Mouse (Mus musculus) midbrain, postnatal 0 days (tissue): Measurements from ENCODE around the gene Srd5a1. TPM values are rescaled to one million over a fixed set of nuclear protein-coding genes. Genes with fewer than 3 reads are reported as not detected.

ENCODE experiments used
- ATAC-seq: fragments of 200-750 bp; cut with Nextera tagmentation; 2 replicates; pipeline ENCODE4 v1.8.0; 2017; ENCODE audit warnings: moderate number of reproducible peaks, mild to moderate bottlenecking, moderate TSS enrichment, moderate library complexity; ENCODE audit not compliant: low FRiP score
- DNase-seq: peaks from one replicate; pipeline ENCODE4 v3.0.0-alpha.2; 2015; ENCODE audit warnings: low spot score
- H3K27ac ChIP-seq: fragments of 300-500 bp; sonication (generic); 2 replicates; pipeline ENCODE4 v1.5.1; 2014; ENCODE audit warnings: low read depth, mild to moderate bottlenecking, low read length, mixed read lengths
- H3K27me3 ChIP-seq: fragments of 300-500 bp; sonication (generic); 2 replicates; pipeline ENCODE4 v1.6.1; 2014; ENCODE audit warnings: low read length, control low read depth, mixed read lengths; ENCODE audit not compliant: insufficient read depth
- H3K36me3 ChIP-seq: fragments of 300-500 bp; sonication (generic); 2 replicates; pipeline ENCODE4 v1.6.1; 2014; ENCODE audit warnings: low read length, control low read depth, mixed read lengths; ENCODE audit not compliant: insufficient read depth
- H3K4me1 ChIP-seq: fragments of 300-500 bp; sonication (generic); 2 replicates; pipeline ENCODE4 v1.6.1; 2014; ENCODE audit warnings: mild to moderate bottlenecking, control low read depth, antibody characterized with exemption, low read length, mixed read lengths; ENCODE audit not compliant: insufficient read depth
- H3K4me2 ChIP-seq: fragments of 300-500 bp; sonication (generic); 2 replicates; pipeline ENCODE4 v1.6.1; 2014; ENCODE audit warnings: low read depth, mild to moderate bottlenecking, low read length, mixed read lengths; ENCODE audit not compliant: poor library complexity, severe bottlenecking
- H3K4me3 ChIP-seq: fragments of 300-500 bp; sonication (generic); 2 replicates; pipeline ENCODE4 v1.5.1; 2014; ENCODE audit warnings: low read depth, mild to moderate bottlenecking, low read length, moderate library complexity
- H3K9ac ChIP-seq: fragments of 300-500 bp; sonication (generic); replicated peaks from 2 replicates; pipeline ENCODE4 v1.6.1; 2014; ENCODE audit warnings: mild to moderate bottlenecking, low read length, moderate library complexity, mixed read lengths; ENCODE audit not compliant: poor library complexity, severe bottlenecking
- H3K9me3 ChIP-seq: fragments of 300-500 bp; sonication (generic); 2 replicates; pipeline ENCODE4 v1.6.1; 2016; ENCODE audit warnings: low read length, control low read depth
- CTCF ChIP-seq: IDR thresholded peaks from 2 replicates; pipeline ENCODE4 v1.5.1; 2016; ENCODE audit warnings: antibody characterized with exemption, mild to moderate bottlenecking
- WGBS: fragments of 180-500 bp; shearing (Covaris S2); extraction: QIAGEN DNeasy Blood & Tissue Kit; methylation state at CpG from one replicate; pipeline ENCODE4 v1.1.7; 2014; 5-methylcytosine and 5-hydroxymethylcytosine counted together
- polyA plus RNA-seq: library from polyadenylated mRNA; unstranded; fragments of >200 nt; fragmentation: Nextera tagmentation; extraction: Ambion mirVana; gene quantifications from 2 replicates; pipeline ENCODE4 v1.2.1, GENCODE M21; 2015
- total RNA-seq: library from RNA; depleted of rRNA; stranded (reverse); fragments of >200 nt; gene quantifications from 2 replicates; pipeline ENCODE4 v1.2.3, GENCODE M21; 2014

Gene Srd5a1
- total and polyA plus RNA-seq, 2 experiments from 2014 or later = 22.9 to 36.3 TPM

DNA sequence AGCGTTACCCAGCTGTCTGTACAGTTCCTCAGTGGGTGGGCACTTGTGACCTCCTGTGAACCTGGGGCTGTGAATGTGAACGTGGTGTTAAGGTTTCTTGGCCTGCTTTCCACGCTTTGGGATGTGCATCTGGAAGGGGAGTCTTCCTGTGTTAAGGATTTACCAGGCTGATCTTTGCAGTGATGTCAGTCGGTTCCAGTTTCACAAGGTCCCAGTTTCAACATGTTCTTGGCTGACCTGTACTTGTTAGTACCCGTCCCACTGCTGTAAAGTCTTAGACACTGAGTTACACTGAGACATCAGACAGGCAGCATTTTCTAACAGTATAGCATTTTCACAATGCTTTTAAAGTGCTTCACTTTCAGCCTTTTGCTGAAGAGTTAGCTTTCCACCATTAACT is 12.6 kb upstream of the Srd5a1 start:
- Histone ChIP-seq H3K4me1 (no peaks in the 10 kb centered on the region), H3K4me3 (no peak overlapping the region), H3K9me3 (no peaks in the 10 kb centered on the region), H3K4me2 (no peak overlapping the region), H3K9ac (no peak overlapping the region), H3K27me3 (no peaks in the 10 kb centered on the region), H3K36me3 (peaks cover 56% of the 10 kb centered on the region), H3K27ac (no peak overlapping the region)
- WGBS = 86% methylated on average over 5 of the region's 5 CpGs
- no peak for ATAC-seq
- no peak for TF ChIP-seq CTCF
- no peak for DNase-seq

DNA sequence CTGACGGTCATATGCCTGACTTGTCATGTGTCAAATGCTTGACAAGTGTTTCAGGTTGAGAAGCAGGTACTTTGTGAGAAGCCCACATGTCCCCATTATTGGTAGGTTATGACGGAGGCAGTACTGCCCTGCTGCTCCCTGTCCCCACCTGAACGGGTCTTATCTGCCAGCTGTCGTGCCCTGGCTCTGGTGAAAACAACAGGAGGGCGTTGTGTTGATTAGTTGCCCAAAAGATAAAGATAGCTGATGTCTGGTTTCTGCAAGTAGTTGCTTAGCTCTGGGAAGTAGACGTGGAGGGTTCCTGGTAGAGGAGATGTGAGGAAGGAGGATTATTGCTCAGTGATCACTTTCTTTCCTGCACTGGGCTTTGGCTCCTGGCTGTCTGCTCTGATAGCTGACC is 5.5 kb upstream of the Srd5a1 start:
- DNase-seq (no peak), ATAC-seq (no peak)
- no peak overlapping the region for H3K4me2 ChIP-seq
- peaks cover 51% of the 10 kb centered on the region for H3K36me3 ChIP-seq
- WGBS = 92% methylated on average over 6 of the region's 6 CpGs
- no peaks in the 10 kb centered on the region for H3K27me3 ChIP-seq
- no peak overlapping the region for H3K4me3 ChIP-seq
- no peak for TF ChIP-seq CTCF
- H3K27ac ChIP-seq = no peak overlapping the region
- H3K4me1 ChIP-seq = no peaks in the 10 kb centered on the region
- H3K9ac ChIP-seq = no peak overlapping the region
- no peaks in the 10 kb centered on the region for H3K9me3 ChIP-seq

DNA sequence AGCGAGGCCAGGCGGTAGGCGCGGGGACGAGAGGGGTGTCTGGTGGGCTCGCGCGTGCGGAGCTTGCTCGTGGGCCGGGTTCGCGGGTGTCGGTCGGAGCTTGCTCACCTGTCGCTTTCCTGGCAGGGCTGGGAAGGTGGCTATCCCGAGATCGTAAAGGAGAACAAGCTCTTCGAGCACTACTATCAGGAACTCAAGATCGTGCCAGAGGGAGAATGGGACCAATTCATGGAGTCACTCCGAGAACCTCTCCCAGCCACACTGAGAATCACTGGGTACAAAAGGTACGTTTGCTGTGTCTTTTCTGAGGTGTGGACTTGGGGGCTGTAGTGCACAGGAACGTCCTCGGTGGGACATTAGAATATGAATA is 918 bp upstream of the Srd5a1 start:
- Histone ChIP-seq H3K9ac (peak overlapping the region; percentile 75), H3K36me3 (peaks cover 24% of the 10 kb centered on the region; the same call in 1 of the 2 replicates), H3K4me2 (peak overlapping the region; percentile 75), H3K27ac (peak overlapping the region; percentile 78), H3K27me3 (no peaks in the 10 kb centered on the region), H3K9me3 (no peaks in the 10 kb centered on the region), H3K4me3 (peak overlapping the region; percentile 86), H3K4me1 (0 out of 2 replicates have a peak, but pooled peaks cover 3% of the 10 kb centered on the region)
- peak; percentile 2 for DNase-seq
- under 1% methylated on average over 24 of the region's 24 CpGs for WGBS
- ATAC-seq = no peak
- no peak for TF ChIP-seq CTCF

DNA sequence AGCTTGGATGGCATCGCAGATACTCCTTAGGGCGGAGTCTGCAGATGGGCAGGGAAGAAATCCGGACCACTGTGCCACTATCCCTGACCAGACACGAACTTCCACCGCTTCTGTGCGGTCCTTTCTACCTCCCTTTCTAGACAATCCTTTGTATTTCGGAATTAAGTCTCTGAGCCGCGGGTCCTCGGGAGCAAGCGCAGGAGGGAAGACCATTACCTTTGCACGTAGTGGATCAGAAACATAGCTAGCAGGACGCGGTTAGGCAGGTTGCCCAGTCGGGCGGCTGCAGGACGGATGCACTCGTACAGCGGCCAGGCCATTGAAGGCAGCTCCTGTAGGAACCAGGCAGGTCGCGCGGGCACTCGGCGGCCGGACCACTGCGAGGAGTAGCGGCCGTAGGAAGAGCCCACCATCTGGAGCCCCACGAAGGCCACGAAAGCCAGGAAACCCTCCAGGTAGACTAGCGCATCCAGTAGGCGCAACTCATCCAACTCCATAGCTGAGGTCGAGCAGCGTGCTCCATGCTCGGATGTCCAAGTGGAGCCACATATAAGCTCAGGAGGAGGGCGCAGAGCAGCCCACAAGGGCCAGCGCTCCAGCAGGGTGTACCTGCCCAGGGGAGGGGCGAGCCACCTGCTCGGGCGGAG is 368 bp downstream of the Srd5a1 start:
- Histone ChIP-seq H3K4me2 (peak overlapping the region; percentile 93), H3K4me1 (0 out of 2 replicates have a peak, but pooled peaks cover 3% of the 10 kb centered on the region), H3K36me3 (peaks cover 11% of the 10 kb centered on the region; the same call in 1 of the 2 replicates), H3K27ac (peak overlapping the region; percentile 26; the same call in 1 of the 2 replicates), H3K9ac (peak overlapping the region; percentile 65), H3K4me3 (peak overlapping the region; percentile 86), H3K27me3 (no peaks in the 10 kb centered on the region), H3K9me3 (no peaks in the 10 kb centered on the region)
- ATAC-seq (no peak), DNase-seq (peak; percentile 28)
- WGBS = under 1% methylated on average over 40 of the region's 40 CpGs
- TF ChIP-seq CTCF = peak; percentile 14; the same call in 1 of the 2 replicates

DNA sequence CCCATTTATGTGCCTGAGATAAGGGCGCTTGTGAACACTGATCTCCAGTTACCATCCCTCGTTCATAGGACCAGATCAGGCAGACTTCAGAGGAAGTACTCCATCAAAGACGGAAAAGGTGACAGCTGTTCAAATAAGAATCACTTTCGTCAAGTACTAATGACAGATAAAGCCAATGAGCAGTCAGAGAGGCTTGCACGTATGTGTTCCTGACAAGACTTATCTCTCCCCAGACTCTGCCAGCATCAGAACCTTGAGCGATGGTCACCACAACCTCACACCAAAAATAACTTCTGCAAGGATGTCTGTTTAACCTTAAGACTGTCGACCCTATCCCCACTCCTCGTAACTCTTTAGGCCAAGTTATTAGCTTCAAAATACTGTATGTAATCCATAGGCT is 2.5 kb downstream of the Srd5a1 start:
- no peak overlapping the region for H3K9ac ChIP-seq
- no peaks in the 10 kb centered on the region for H3K9me3 ChIP-seq
- no peak for DNase-seq
- H3K27me3 ChIP-seq = no peaks in the 10 kb centered on the region
- no peak overlapping the region for H3K4me2 ChIP-seq
- H3K4me1 ChIP-seq = 0 out of 2 replicates have a peak, but pooled peaks cover 3% of the 10 kb centered on the region
- H3K27ac ChIP-seq = no peak overlapping the region
- no peak for ATAC-seq
- H3K36me3 ChIP-seq = no peaks in the 10 kb centered on the region
- H3K4me3 ChIP-seq = no peak overlapping the region
- WGBS = 89% methylated on average over 8 of the region's 8 CpGs
- TF ChIP-seq CTCF = no peak

DNA sequence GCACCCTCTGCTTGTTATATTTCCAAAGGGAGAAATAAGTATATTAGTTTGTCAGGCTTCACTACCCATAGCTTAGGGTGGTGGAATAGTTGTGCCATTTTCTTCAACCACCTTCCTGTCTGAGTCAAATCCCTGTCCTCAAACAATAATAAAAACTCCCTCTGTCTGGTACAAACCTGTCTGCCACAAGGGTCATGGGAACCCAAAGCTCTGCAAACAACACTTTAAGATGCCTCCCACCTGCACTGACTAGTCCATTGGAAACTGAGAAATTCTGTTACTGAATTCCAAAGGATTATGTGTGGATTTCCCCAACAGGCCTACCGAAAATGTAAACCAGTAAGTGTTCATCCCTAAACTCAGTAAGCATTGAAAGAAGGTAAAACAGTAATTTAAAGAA is 6.6 kb downstream of the Srd5a1 start:
- Histone ChIP-seq H3K27ac (no peak overlapping the region), H3K9ac (no peak overlapping the region), H3K4me3 (no peak overlapping the region), H3K27me3 (no peaks in the 10 kb centered on the region), H3K4me1 (no peaks in the 10 kb centered on the region), H3K4me2 (no peak overlapping the region), H3K9me3 (no peaks in the 10 kb centered on the region), H3K36me3 (no peaks in the 10 kb centered on the region)
- no peak for DNase-seq
- WGBS = 84% methylated on average over 1 of the region's 1 CpGs
- ATAC-seq = no peak
- no peak for TF ChIP-seq CTCF
